19 mouse cellular contexts compared by ENCODE assay signal in genomic region chr17:15000047-15000446, GRCm38 (mm10). TPM values are rescaled to one million over a fixed set of nuclear protein-coding genes. Genes with fewer than 3 reads are reported as not detected.
"Had no signal": no experiment of that assay in that cellular context is flagged by ENCODE, and none has a peak within 500 bp of the region (broad histone marks: within the 10 kb centered on the region; RNA-seq: fewer than 3 reads in every experiment).

No protein-coding gene starts in this region.

RNA-seq across cellular contexts. Expression of gene Gm3417, which starts 21.5 kb away (rescaled TPM):
- total RNA-seq: gastrocnemius, adult 18-20 months; gastrocnemius, adult 8-10 months; gastrocnemius, postnatal 14 days; gastrocnemius, postnatal 36 days; heart, adult 2 months; heart, postnatal 10 days; heart, postnatal 25 days; layer of hippocampus, postnatal 10 days; layer of hippocampus, postnatal 25 days; left cerebral cortex, adult 2 months; left cerebral cortex, postnatal 14 days; left cerebral cortex, postnatal 36 days had no signal
- polyA plus RNA-seq: heart, adult 2 months; heart, embryonic 11.5 days; heart, embryonic 14.5 days; hindbrain, embryonic 10.5 days; hindbrain, embryonic 16.5 days; kidney, embryonic 14.5 days; kidney, embryonic 16.5 days; limb, embryonic 12.5 days had no signal
